Mouse (Mus musculus): Measurements from ENCODE around the gene Defb9. TPM values are rescaled to one million over a fixed set of nuclear protein-coding genes. Genes with fewer than 3 reads are reported as not detected.

Defb9 gene
- total RNA-seq (2023) = not detected

DNA sequence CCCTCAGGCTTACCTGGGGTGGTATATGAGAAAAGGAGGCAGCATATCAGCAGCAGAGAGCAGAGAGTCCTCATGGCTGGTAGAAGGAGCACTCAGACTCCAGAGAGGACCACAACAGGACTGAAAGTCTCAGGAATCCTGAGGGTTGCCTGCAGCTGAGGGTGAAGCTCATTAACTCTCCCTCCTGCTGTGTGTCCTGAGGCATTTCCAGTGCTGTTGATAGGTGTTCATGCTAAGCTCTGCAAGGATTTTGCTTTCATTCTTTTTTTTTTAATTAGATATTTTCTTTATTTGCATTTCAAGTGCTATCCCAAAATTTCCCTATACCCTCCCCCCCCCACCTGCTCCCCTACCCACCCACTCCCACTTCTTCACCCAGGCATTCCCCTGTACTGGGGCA is at the start of gene Defb9:
Defb9 (minus strand) TSS at position 101 of the 400 bp plus-strand sequence.

DNA sequence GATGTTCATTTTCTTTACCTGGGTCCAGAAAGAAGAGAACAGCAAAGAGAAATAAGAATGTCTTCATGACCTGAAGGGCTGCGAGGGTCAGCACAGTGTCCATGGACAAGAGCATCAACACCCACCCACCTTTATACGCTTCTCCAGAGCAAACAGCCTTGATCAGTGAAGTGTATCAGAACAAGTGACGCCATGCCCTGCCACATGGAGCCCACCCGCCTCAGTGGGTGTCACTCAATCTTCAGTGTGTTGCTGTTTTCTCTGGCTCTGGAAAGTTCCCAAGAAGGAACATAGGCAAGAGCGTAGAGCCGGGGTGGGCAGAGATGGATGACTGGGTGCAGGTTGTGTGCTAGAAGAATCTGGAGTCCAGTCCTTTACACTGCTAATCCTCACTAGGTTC is 47.4 kb upstream of the Defb9 start, which contains the start of gene Defb15:
Defb15 (minus strand) TSS at position 101 of the 400 bp plus-strand sequence.

DNA sequence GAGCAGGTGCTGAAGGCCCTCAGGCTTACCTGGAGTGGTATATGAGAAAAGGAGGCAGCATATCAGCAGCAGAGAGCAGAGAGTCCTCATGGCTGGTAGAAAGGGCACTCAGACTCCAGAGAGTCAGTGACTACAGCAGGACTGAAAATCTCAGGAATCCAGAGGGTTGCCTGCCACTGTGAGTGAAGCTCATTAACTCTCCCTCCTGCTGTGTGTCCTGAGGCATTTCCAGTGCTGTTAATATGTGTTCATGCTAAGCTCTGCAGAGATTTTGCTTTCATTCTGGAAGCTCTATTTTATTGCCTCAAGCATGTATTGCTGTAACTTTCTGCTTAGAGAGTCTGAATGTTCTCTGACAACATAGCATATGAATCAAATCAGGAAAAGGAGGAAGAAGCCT is 21.1 kb upstream of the Defb9 start, which contains the start of gene Defb11:
Defb11 (minus strand) TSS at position 123 of the 400 bp plus-strand sequence.

DNA sequence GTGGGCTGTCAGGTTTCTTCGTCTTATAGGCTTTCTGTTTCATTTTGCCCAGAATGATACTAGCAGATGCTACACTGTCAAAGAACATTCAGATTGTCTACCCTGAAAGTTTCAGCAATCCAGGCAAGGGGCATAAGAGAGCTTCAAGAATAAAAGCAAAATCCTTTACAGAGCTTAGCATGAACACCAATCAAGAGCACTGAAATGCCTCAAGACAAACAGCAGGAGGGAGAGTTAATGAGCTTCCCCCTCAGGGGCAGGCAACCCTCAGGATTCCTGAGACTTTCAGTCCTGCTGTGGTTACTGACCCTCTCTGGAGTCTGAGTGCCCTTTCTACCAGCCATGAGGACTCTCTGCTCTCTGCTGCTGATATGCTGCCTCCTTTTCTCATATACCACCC is 26.6 kb downstream of the Defb9 start, which contains the start of gene Defb10:
Defb10 (plus strand) TSS at position 316 of the 400 bp plus-strand sequence.

Other genes starting within 250 kb of the Defb9 start
- gene Defa17, start 229.6 kb downstream of the Defb9 start, total RNA-seq (2023) = not detected
- gene Defa34, start 219.6 kb downstream of the Defb9 start, total RNA-seq (2023) = not detected
- not detected for gene AY761184, start 181.8 kb downstream of the Defb9 start, total RNA-seq (2023)
- gene Defa24, start 150.9 kb downstream of the Defb9 start, total RNA-seq (2023) = not detected
- gene Defb50, start 61.9 kb downstream of the Defb9 start, total RNA-seq (2023) = not detected
- not detected for gene Defb2, start 45.5 kb downstream of the Defb9 start, total RNA-seq (2023)
- gene Defb10, start 26.5 kb downstream of the Defb9 start, total RNA-seq (2023) = not detected
- gene Defb11, start 21.0 kb upstream of the Defb9 start, total RNA-seq (2023) = not detected
- not detected for gene Defb15, start 47.3 kb upstream of the Defb9 start, total RNA-seq (2023)
- gene Defb35, start 52.9 kb upstream of the Defb9 start, total RNA-seq (2023) = not detected
- gene Defb13, start 61.3 kb upstream of the Defb9 start, total RNA-seq (2023) = not detected
- not detected for gene Fam90a1a, start 73.3 kb upstream of the Defb9 start, total RNA-seq (2023)
- not detected for gene Ccdc70, start 84.4 kb upstream of the Defb9 start, total RNA-seq (2023)
- gene Atp7b, start 174.9 kb upstream of the Defb9 start, total RNA-seq (2023) = 0.23 TPM
- 21.7 TPM for gene Alg11, start 175.3 kb upstream of the Defb9 start, total RNA-seq (2023)
- gene Nek5, start 239.6 kb upstream of the Defb9 start, total RNA-seq (2023) = not detected